Mouse (Mus musculus): ENCODE measurements around the gene Atg4b.

GRCm38 (mm10) chr1:93726974-93727373, 24.3 kb upstream of the Atg4b start:
- TF ChIP-seq CTCF (IDR thresholded peaks at IDR 0.05; ENCODE audit: low read depth) (peak; percentile 89), EP300 (optimal IDR thresholded peaks at IDR 0.05) (no peak)

Measured in stomach, postnatal 0 days (tissue).